Mouse (Mus musculus): Measurements from ENCODE around the gene Ppp2r3c.
"Not testable (repeated sequence)": the region's sequence is repeated elsewhere in the genome, so short reads cannot be mapped to it uniquely, and the experiment has no call there.

Gene Ppp2r3c

DNA sequence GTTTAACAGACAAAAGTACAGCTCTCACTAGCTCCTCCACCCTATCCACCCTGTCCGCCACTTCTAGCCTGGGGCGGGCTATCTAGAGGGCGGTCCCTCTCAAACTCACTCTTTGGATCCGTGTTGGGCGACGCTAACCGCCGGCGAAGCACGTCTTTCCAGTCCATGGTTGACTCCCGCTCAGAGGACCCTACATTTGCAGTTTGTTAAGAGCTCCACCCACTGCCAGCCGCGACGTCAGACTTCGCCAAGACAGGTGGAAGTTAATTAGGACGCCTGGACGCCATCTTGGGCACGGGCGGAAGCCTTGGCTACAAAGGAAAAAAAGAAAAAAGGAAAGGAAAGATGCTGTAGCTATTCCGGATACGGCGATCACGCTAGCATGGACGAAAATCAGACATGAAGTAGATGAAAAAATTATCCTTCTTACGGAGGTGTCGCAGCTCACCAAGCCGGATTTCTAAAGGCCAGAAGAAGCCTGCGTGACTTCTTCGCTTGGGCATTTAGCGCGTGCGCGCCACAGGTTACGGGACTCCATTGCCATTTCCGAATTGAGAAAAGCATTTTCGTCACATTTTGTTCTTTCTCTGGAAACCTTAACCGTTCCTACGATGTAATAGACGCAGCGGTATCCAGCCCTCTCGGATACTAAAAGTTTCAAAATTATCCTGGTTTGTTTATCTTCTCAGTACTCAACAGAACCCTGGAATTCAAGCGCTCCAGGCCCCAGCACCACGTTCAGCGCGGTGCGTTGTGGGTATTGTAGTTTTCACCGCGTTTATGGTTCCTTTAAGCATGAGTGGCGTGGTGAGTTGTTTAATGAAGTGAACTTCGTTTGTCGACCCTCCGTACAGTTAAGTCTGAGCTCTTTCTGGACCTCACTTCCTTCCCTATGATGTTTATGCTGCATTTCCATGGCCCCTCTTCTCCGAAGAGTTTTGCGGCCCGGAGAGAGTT lies at the start of gene Ppp2r3c:
TSS of gene Ppp2r3c (minus strand) at position 514 of the 957 bp plus-strand sequence.
- peak; percentile 85 to 87 for DNase-seq (ENCODE audit: low spot score in 2 of 2)

DNA sequence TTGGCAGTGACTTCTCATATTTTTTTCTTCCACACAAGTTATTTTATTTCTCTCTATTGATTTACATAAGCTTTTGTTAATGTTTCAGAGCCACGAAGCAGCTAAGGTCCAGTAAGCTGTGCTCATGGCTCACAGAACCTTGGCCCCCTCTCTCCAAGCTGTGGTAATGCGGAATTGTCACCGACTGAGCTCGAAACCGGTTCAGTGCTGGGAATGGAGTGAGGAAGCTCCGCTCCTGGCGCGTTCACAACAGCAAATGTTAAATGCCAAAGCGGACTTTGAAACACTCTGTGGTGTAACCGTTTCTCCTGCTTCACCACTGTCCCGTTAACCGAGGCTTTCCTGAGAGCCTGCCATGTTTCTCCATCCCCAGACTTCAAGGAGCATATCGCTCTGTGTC lies 41.8 kb upstream of the Ppp2r3c start:
- DNase-seq (ENCODE audit: low spot score in 2 of 2): no peak

DNA sequence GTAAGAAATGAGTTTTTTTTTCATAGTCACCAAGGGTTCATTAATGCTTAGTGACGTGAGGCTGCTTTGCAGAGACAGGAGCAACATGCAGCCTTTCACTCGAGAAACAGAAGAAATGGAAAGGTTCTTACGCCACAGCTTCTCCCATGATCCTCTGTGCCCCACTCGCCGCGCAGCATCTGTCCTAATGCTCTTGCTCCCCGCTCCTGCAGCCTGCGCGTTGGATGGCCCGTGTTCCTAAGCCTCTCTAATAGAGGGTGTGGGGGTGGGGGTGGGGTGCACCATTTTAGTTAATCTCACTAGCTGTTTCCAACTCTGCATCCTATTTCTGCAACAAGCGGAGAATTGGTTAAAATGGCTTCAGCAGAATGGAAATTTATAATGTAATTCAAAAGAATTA lies 41.2 kb upstream of the Ppp2r3c start:
- no peak for DNase-seq (ENCODE audit: low spot score in 2 of 2)

DNA sequence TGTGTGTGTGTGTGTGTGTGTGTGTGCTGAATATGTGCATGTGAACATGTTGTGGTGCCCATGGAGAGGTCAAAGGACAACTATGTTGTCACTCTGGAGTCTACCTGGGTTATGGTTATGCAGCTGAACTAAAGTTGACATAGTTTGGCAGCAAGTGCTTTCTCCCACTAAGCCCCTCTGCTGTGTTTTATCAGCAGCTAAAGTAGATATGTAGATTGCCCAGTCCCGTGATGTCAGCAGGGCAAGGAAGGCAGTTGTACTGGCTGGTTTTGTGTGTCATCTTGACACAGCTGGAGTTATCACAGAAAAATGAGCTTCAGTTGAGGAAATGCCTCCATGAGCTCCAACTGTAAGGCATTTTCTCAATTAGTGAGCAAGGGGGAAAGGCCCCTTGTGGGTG lies 40.2 kb upstream of the Ppp2r3c start:
- DNase-seq (ENCODE audit: low spot score in 2 of 2): not testable (repeated sequence)

DNA sequence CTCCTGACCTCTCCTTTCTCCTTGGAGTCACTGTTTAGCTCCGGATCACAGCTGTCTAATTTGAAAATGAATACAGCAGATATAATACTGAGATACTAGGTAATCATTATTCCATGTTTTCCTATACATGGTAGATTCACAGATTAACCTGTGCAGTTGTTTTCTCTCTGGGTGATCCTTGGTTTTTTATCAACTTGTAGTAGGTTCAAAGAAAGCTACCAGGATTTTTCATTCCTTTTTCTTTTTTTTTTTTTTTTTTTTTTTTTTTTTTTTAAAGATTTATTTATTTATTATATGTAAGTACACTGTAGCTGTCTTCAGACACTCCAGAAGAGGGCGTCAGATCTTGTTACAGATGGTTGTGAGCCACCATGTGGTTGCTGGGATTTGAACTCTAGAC lies 35.7 kb upstream of the Ppp2r3c start:
- not testable (repeated sequence) for DNase-seq (ENCODE audit: low spot score in 2 of 2)

DNA sequence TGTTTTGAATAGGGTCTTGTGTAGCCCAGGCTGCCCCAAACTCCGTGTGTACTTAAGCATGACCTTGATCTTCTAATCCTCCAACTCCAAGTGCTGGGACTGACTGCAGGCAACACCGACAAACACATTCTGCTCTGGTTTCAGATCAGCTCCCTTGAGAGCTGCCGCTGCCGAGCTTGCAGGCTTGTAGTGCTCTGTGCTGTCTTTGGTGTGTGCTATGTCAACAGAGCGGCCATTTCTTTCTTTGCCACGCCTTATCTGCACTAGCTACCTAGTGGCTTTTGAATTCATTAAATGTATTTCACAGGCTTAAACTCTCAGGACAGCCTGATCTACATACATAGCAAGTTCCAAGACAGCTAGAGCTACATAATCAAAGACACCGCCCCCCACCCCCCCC lies 30.9 kb upstream of the Ppp2r3c start:
- DNase-seq (ENCODE audit: low spot score in 2 of 2): no peak

DNA sequence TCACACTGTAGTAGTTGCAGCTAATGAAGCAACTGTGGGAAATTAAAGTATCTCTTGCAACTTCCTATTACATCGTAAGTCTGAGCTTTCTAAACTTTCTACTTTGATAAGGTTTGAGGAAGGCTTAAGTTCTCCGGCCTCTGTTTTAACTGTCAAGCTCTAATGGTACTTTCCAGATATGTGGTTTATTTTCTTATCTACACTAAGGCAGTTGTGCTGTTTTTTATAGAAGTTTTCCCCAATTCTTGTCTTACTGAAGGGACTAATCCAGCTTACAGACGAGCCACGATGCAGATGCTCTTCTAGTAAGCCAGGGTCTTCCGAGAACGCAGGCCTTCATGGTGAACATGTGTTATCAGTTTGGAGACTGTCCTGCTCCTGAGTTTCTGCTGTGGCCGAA lies 26.6 kb upstream of the Ppp2r3c start:
- no peak for DNase-seq (ENCODE audit: low spot score in 2 of 2)

DNA sequence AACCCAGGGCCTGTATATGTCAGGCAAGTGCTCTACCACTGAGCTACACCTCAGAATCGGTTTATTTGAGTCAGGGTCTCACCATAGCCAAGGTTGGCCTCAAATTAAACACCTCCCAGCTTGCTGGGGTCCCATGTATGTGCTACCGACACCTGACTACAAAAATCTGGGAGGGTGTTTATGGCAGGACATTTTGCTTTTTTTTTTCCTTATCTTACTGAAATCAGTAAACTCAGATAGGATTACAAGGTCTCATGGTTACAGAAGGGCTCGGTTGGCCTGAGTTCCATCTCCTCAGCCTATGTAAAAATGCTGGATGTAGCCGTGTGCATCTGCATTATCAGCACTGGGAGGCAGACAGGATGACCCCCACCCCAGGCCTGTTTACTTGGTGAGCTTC lies 26.0 kb upstream of the Ppp2r3c start:
- no peak for DNase-seq (ENCODE audit: low spot score in 2 of 2)

DNA sequence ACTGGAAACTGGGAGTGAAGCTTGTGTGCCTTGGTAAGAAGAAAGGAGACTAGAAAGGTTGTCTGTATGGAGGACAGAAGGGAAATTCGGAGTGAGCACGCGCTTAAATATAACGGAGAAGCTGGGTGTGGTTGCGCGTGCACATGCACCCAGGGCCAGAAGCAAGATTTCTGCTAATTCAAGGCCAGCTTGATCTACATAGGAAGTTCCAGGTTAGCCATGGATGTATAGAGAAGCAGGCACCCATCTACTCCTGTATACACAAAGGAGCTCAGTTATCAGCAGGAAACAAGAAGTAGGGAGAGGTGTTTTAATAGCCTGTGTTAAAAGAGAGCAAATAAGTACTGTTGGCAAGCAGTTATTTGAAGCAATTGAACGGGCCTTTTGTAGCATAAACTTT lies 22.9 kb upstream of the Ppp2r3c start:
- no peak for DNase-seq (ENCODE audit: low spot score in 2 of 2)

DNA sequence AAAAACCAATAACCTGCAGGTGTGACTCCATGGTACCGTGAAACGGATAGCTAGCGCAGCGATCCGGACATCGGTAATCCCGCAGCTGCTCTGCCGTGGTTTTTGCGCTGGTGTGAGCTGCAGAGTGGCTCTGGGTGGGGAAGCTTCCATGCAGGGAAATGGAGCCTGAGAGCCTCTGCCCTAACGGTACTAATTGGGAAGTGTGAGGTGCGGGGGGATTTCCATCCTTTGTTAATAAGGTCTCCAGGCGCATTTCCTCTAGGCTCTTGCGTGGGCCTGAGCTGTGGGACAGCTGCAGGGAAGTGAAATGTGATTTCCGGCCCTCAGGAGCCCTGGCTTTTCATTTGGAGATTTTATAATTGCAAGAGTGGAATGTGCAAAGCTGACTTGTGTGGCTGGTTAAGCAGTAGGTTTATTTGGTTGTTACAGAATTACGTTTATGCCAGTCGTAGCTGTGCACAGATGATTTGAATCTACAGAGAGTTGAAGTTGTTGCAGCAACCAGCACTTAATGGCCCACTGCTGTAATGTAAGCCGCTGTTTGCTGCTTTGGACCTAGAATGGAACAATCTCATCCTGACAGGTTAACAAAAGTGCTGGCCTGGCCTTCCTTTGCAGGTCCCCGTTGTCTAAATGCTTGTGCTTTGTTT lies 19.0 kb upstream of the Ppp2r3c start:
- no peak for DNase-seq (ENCODE audit: low spot score in 2 of 2)

DNA sequence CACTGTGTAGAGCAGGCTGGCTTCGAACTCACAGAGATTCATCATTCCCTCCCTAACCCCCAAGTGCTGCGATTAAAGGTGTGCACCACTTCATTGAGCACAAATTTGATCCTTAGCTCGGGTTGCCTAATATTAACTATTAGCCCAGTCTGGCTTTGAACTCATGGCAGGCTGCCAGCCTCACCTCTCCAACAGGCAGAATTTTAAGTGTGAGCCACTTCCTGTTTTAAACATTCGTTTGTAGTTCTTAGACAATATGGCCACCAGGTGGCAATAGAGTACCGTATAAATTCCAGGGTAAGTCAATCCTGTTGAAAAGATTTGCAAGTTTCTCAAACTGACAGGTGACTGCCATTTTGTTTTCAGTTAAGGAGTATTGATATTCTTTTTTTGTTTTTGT lies 12.4 kb upstream of the Ppp2r3c start:
- peak in 1 of 2 experiments; percentile 65 for DNase-seq (ENCODE audit: low spot score in 2 of 2)

DNA sequence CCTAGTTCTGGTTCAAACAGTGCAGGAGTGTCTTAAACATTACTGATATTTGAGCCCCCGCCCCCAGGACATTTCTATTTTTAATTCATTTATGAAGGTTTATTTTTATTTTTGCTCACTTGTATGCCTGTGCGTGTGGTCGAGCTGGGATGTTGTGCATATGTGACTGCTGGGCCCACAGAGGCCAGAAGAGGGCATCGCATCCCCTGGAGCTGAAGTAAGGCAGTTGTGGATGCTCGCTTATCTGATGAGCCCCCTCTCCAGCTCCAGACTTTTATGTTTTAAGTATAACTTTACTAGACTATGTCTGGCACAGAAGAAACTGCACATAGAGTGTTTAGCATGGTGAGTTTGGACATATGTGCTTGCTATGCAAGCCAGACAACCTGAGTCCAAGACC lies 11.1 kb upstream of the Ppp2r3c start:
- DNase-seq (ENCODE audit: low spot score in 2 of 2): no peak

DNA sequence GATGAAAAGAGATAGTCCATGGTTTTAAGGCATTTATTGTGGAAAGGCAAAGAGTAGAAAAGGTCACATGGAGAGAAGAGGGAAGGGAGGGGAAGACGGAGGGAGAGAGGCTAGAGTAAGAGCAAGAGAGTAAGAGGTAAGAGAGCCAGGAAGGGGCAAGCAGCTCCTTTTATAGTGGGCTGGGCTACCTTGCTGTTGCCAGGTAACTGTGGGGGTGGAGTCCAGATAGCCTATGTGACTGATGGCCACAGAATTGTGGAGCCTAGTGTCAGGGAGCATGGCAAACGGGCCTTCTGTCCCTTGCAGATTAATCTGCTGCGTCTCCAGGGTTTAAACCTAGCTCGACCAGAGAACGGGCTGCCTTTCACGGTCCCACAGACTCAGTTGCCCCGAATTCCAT lies 9.0 kb upstream of the Ppp2r3c start:
- DNase-seq (ENCODE audit: low spot score in 2 of 2): no peak

DNA sequence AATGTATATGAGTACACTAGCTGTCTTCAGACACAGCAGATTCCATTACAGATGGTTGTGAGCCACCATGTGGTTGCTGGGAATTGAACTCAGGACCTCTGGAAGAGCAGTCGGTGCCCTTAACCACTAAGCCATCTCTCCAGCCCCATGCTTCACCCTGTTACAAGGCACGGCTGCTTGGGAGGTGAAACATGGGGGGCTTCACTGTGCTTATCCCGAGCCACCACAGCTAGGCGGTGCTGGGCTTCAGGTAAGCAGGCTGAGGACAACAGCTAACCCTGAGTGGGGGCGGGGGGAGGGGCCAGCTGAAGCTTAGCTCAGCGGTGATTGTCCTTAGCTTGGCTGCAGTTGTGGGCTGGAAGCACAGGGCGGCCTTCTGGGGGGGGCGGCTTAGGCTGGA lies 6.7 kb upstream of the Ppp2r3c start:
- DNase-seq (ENCODE audit: low spot score in 2 of 2): no peak

DNA sequence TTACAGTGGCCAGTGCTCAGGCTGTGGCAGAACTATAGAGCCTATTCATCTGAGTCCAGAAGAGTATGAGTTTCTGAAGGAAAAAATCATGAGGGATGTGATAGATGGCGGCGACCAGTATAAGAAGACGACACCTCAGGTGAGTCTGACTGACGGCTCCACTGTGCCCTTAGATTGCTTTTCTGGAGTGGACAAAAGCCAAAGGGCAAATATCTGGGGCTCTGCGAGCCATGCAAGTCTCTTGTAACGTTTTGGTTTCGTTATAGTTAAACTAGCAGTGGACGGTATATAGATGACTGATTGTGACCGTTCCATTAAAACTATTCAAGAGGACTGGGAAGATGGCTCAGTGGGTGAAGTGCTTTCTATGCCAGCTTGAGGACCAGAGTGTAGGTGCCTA lies 5.9 kb upstream of the Ppp2r3c start:
- DNase-seq (ENCODE audit: low spot score in 2 of 2): no peak

DNA sequence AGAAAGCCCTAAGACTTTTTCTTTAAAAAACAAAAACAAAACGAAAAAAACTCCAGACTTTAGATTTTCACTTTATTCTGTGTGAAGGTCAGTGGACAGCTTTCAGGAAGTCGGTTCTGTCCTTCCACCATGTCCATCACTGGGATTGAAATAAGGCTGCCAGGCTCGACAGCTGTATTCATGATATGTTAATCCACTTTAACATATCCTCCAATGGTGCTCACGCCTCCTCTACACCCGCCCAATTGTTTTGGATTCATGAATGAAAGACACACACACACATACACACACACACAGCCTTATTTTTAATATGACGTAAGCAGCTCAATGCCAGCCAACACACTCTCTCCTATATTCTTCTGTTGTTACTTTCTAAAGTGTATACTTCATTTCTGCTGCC lies 4.8 kb upstream of the Ppp2r3c start:
- DNase-seq (ENCODE audit: low spot score in 2 of 2): no peak

DNA sequence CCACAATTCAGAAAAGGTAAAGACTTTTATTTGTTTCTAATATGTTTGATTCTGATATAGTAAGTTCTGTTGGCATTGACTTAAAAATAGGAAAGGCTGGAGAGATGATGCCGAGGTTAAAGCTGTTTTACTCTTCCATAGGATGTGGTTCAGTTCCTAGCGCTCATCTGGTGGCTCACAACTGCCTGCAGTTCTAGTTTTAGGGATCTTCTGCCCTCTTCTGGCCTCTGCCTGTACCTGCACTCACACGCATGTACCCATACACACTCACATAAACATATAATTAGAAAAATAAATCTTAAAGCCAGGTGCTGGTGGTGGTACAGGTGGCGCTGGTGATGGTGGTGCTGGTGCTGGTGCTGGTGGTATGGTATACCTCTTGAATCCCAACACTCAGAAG lies 3.6 kb upstream of the Ppp2r3c start:
- no peak for DNase-seq (ENCODE audit: low spot score in 2 of 2)

DNA sequence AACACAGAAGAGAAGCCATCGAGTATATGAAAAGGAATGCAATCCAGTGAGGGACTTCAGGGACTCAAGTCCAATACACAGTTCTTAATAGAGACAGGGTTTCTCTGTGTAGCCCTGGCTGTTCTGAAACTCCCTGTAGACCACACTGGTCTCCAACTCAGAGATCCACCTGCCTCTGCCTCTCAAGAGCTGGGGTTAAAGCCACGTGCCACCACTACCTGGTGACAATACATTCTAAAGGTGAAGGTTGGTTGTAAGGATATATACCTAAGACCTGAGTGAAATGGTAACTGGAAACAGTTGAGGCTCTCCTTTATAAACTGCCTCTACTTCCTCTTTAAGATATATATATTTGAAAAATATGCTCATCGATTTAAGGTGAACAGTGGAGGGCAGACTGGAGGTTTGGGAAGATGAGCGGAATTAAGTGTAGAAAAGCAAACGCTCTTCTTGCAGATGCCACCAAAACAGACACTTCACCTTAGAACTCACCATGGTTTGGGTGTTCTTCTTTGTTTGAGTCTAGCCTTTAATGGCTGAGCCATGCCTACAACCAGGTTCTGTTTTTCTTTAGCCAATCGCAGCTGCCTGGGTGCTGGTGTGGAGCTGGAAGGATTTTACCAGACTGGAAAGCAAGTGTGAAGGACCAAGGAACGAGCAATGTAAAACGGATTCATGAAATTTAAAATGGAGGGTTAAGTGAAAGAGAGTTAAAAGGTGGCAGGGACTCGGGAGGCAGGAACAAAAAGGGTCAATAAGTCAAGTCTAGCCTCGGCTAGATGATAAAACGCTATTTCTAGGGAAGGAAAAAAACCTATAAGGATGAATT lies 1.1 kb downstream of the Ppp2r3c start:
- no peak for DNase-seq (ENCODE audit: low spot score in 2 of 2)

DNA sequence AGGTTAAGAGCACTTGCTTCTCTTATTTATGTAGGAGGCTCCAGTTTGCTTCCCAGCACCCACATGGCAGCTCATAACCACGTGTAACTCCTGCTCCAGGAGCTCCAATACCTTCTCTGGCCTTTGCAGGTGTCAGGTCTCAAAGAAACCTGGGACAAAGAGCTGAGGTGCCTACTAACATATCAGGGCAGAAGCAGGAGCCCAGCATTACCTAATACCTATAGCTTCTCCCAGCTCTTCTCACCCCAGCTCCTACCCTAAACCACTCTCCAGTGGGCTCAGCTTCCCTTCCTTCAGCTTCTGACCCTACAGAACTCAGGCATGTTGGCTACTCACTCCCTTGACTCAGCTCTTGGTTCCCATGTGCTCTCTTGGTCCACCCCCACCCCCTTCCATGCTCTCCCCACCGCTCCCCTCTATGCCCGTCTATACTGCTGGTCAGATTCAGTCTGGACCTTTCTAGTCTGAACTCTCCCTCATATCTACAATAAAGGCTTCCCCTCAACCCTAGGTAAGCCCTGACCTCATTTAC lies 1.9 kb downstream of the Ppp2r3c start:
- no peak for DNase-seq (ENCODE audit: low spot score in 2 of 2)

DNA sequence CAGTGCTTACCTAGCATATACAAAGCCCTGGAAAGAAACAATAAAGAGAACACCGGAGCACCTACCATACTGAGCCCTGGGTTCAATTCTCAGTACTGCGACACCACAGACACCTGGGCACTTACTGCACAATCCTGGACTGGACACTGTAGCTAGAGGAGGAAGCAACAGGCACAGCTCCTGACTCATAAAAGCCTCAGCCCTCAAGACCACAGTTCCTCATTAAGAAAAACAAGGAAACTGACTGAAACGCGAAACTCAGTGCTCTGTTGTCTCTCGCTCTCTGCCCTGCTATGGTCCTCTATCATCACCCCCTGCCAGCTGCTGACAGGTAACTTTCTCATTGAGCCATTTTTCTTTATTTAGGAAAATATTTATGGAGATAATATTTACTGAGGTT lies 3.5 kb downstream of the Ppp2r3c start, which contains the start of gene 1110008L16Rik:
TSS of gene 1110008L16Rik (plus strand) at position 242 of the 400 bp plus-strand sequence.
- DNase-seq (ENCODE audit: low spot score in 2 of 2): no peak

DNA sequence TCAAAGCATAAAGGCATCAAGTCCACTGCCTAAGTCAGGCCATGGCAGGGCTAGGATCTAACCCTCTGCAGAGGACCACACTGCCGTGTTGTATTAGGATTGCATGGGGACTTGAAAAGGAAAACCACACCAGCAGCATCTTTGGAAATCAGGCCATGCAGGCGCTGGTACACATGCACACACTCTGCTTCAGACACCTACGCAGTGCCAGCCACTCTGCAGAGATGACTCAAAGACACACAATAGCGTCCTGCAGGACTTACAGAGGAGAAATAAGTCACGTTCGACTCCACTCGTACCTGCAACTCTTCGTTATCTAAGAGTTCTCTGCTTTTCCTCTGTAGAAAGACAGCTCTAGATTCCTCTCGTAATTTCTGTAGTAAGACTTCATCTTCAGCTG lies 4.7 kb downstream of the Ppp2r3c start:
- DNase-seq (ENCODE audit: low spot score in 2 of 2): no peak

DNA sequence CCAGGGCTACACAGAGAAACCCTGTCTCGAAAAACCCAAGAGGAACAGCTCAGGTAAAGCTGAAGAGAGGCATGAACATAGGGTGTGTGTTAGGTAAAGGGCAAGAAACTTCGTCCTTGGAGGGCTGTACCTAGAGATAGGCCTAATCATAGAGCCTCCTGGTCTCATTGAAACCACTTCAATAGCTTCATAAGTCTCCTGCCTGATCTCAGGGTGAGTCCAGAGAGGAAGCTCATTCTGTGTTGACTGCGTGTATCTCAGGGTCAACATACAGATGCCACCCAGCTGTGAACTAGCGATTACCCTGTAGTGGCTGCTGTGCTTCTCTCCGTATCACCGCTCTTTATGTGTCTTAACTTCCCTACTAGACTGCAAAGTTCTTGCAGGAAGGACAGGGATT lies 25.2 kb downstream of the Ppp2r3c start:
- DNase-seq (ENCODE audit: low spot score in 2 of 2): not testable (repeated sequence)

Measured in frontal cortex, postnatal 10 days (tissue).